Mouse (Mus musculus) frontal cortex, postnatal 10 days (tissue): ENCODE data around the gene Gm136.

Experiments used
- DNase-seq, 2 experiments: peaks; one replicate each; pipeline ENCODE4 v3.0.0; 2022; ENCODE audit warnings: low spot score in 2 of 2, mixed read lengths in 1 of 2

Gm136 gene

DNA sequence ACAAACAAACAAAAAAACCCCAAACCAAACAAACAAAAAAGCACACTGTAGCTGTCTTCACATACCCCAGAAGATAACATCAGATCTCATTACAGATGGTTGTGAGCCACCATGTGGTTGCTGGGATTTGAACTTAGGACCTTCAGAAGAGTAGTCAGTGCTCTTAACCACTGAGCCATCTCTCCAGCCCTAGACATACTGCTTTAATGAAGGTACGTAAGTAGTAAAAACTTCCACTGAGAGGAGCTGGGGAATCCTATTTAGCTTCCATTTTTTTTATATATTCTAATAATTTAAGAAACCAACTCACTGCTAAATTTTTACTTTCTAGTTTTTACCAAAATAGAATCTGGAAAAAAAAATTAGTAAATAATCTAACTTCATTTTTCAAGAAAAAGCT lies 41.0 kb downstream of the Gm136 start:
- no peak for DNase-seq

DNA sequence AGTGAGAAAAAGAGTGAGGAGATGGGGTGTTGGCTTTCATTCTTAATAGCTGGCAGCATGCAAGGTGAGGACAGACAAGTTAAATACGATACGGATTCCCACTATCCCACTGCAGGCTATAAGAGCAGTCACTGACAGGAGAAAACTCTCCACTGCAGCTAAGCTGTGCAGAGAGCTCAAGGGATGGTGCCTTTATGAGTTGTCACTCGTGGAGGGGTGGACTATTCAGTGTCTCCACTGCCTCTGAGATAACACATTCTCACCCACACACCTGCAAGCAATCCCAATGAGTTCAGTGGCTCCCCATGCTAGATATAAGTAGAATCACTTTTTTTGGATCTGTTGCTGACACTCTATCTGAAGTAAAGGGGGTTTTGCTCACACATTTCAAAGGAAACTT lies 47.9 kb downstream of the Gm136 start:
- no peak for DNase-seq

GRCm38 (mm10) chr4:34707248-34707647 lies 48.8 kb downstream of the Gm136 start:
- no peak for DNase-seq

DNA sequence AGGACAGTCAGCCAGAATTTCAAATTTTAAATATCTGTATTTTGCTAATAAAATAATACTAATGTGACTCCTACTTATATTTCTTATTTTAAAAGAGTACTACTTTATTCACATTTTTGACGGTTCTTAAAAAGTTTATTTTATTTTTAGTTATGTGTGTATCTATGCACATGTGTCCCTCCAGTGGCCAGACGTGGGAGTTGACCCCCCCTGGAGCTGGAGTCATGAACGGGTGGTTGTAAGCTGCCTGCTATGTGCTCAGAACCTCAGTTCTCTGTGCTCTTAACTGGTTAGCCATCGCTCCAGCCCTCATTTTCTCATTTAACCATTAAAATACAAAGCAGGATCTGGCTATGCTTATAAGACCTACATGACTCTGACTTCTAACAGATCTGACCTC lies 53.0 kb downstream of the Gm136 start:
- DNase-seq, result no peak

GRCm38 (mm10) chr4:34702231-34702630 lies 53.8 kb downstream of the Gm136 start:
- DNase-seq, result no peak

DNA sequence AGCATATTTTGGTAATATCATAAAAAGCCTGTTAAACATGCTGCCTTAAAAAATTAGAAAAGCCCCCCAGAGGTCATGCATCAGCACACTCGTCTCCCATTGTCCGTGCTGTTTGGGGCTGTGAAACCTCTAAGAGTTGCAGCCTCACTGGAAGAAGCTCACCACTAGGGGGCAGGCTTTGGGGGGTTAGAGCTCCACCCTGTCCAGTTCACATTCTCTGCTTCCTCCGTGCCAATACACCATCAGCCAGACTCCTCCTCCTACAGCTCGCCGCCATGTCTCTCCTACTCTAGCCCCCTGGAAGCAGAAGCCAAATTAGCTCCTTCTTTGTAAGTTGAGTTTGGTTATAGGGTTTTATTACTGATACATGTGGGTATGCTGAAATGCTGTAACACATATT lies 54.5 kb downstream of the Gm136 start:
- DNase-seq, result no peak
